Mouse (Mus musculus) kidney, embryonic 15.5 days (tissue): ENCODE measurements at regions not wholly inside any gene's neighbourhood (a gene's known extent, or its start where the extent isn't known, plus 50 kb on each side); places are given as distances from the start of the nearest gene placed in this dataset.

Source experiments
- ATAC-seq: fragments of 200-750 bp; cut with Nextera tagmentation; replicated peaks from 2 replicates; pipeline ENCODE4 v1.8.0; 2017; ENCODE audit warnings: moderate TSS enrichment; ENCODE audit not compliant: low FRiP score
- H3K27ac ChIP-seq: fragments of 300-500 bp; sonication (generic); 2 replicates; pipeline ENCODE4 v1.5.1; 2015; ENCODE audit warnings: mild to moderate bottlenecking, inconsistent platforms
- H3K27me3 ChIP-seq: fragments of 300-500 bp; sonication (generic); 2 replicates; pipeline ENCODE4 v1.6.1; 2015; ENCODE audit warnings: inconsistent platforms
- H3K36me3 ChIP-seq: fragments of 300-500 bp; sonication (generic); 2 replicates; pipeline ENCODE4 v1.6.1; 2015; ENCODE audit warnings: inconsistent platforms
- H3K4me1 ChIP-seq: fragments of 300-500 bp; sonication (generic); 2 replicates; pipeline ENCODE4 v1.6.1; 2015; ENCODE audit warnings: inconsistent platforms
- H3K4me2 ChIP-seq: fragments of 300-500 bp; sonication (generic); 2 replicates; pipeline ENCODE4 v1.6.1; 2015; ENCODE audit warnings: moderate library complexity, mild to moderate bottlenecking, inconsistent platforms
- H3K4me3 ChIP-seq: fragments of 300-500 bp; sonication (generic); replicated peaks from 2 replicates; pipeline ENCODE4 v1.5.1; 2015; ENCODE audit warnings: mild to moderate bottlenecking, inconsistent platforms
- H3K9ac ChIP-seq: fragments of 300-500 bp; sonication (generic); 2 replicates; pipeline ENCODE4 v1.6.1; 2015; ENCODE audit warnings: mild to moderate bottlenecking, inconsistent platforms
- H3K9me3 ChIP-seq: fragments of 300-500 bp; sonication (generic); replicated peaks from 2 replicates; pipeline ENCODE4 v1.6.1; 2016; ENCODE audit warnings: inconsistent platforms
- WGBS: fragments of 180-500 bp; shearing (Covaris S2); methylation state at CpG from one replicate; pipeline ENCODE4 v1.1.7; 2015; ENCODE audit warnings: mixed read lengths; 5-methylcytosine and 5-hydroxymethylcytosine counted together

DNA sequence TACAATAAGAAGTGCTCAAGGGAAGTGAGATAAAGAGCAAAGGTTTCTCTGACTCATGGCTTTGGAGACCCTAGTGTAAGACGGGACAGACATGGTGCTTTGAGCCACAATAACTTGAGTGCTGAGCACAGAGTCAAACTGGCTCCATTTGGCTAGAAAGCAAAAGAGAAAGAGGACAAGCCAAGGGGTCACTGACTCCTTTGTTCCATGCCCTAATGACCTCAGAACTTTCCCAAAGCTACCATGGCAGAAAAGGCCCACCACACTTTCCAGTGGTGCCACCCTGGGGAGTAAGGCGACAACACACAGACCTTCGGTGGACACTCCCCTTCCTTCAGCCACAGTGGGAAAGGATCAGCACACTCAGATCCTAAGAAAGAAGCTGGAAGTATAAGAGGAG is 186.8 kb downstream of the Gm10260 start:
- Histone ChIP-seq H3K4me1 (peaks cover 24% of the 10 kb centered on the region), H3K9ac (no peak overlapping the region), H3K4me2 (no peak overlapping the region), H3K27me3 (no peaks in the 10 kb centered on the region), H3K4me3 (no peak overlapping the region), H3K27ac (no peak overlapping the region), H3K36me3 (no peaks in the 10 kb centered on the region), H3K9me3 (no peaks in the 10 kb centered on the region)
- ATAC-seq, result no peak
- WGBS, result 70% methylated on average over 3 of the region's 3 CpGs

DNA sequence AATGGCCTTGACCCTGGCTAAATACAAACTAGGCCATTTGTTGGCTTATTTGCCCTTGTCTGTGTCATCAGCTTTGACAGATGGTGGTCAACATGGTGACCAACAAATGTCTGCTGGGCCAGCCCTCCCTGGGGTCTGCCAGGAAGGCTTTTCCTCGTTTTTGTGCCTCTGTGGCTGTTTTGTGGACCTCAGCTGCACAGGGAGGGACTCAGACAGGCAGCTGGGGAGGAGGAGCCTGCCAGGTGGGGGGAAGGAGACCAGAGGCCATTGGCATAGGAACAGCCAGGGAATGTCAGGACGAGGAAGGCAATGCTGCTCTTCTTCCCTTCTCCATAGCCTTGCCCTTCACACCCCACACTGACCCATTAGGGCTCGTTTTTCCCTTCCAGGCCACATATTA is 188.1 kb downstream of the Gm10260 start:
- no peak for ATAC-seq
- Histone ChIP-seq H3K4me1 (peaks cover 18% of the 10 kb centered on the region), H3K27ac (no peak overlapping the region), H3K4me3 (no peak overlapping the region), H3K36me3 (no peaks in the 10 kb centered on the region), H3K4me2 (no peak overlapping the region), H3K27me3 (no peaks in the 10 kb centered on the region), H3K9me3 (no peaks in the 10 kb centered on the region), H3K9ac (no peak overlapping the region)
- 69% methylated on average over 3 of the region's 3 CpGs for WGBS

DNA sequence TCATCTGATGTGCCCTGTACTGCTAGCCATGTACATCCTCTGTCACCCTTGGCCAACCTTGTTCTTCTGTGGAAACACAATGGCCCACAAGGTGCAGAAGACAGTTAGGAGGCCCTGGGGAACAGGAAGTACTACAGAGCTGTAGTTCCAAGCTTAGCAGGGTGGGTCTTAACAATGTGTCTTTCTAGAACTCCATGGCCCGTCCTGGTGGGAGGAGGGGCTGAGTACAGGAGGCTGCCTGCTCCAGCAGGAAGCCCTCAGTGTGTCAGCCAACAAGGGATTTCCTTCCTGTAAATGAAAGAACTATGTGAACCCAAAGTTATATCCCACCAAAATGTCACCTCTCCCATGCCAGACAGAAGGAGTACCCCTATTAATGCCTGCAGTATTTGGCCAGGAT is 190.4 kb downstream of the Gm10260 start:
- H3K9me3 ChIP-seq, result no peaks in the 10 kb centered on the region
- H3K4me1 ChIP-seq, result peaks cover 14% of the 10 kb centered on the region
- no peak overlapping the region for H3K4me2 ChIP-seq
- H3K27ac ChIP-seq, result no peak overlapping the region
- no peak overlapping the region for H3K9ac ChIP-seq
- no peak for ATAC-seq
- no peaks in the 10 kb centered on the region for H3K27me3 ChIP-seq
- 32% methylated on average over 1 of the region's 1 CpGs for whole genome bisulfite sequencing
- no peaks in the 10 kb centered on the region for H3K36me3 ChIP-seq
- H3K4me3 ChIP-seq, result no peak overlapping the region

DNA sequence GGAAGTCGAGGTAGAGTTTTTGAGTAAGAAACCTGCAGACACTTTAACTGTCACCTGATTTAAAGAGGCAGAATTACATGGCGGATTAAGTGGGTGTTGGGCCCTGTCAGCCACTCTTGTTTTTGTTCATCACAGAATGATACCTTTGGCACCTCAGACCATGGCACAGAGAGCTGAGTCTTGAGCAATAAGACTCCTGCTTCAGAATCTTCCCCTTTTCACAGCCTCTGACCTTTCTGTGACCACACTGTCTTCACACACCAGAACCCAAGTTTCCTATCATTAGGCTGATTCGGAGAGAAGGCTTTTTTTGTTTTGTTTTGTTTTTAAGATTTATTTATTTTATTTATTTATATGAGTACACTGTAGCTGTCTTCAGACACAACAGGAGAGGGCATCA is 192.8 kb downstream of the Gm10260 start:
- H3K9me3 ChIP-seq, result no peaks in the 10 kb centered on the region
- H3K27me3 ChIP-seq, result no peaks in the 10 kb centered on the region
- no peak overlapping the region for H3K4me2 ChIP-seq
- WGBS, result 72% methylated on average over 3 of the region's 3 CpGs
- H3K27ac ChIP-seq, result no peak overlapping the region
- no peaks in the 10 kb centered on the region for H3K36me3 ChIP-seq
- H3K4me3 ChIP-seq, result no peak overlapping the region
- H3K4me1 ChIP-seq, result 0 out of 2 replicates have a peak, but pooled peaks cover 5% of the 10 kb centered on the region
- ATAC-seq, result no peak
- H3K9ac ChIP-seq, result no peak overlapping the region

DNA sequence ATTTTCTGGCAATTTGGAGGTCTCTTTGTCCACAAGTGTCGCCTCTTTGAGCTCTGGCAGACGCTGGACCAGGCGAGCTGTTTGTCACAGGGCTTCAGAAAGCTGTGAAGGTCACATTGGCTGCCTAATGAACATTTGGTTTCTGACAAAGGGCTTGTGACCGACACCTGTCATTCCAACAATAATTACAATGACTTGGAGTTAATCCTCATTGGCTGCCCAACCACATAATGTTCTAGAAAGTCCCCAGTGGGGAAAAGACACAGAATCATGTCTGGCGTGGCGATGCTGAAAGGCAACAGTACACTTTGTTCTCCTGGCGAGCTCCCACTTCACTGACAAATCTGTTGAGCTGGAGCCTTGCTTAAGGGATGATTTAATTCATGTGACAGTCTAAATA is 194.4 kb downstream of the Gm10260 start:
- Histone ChIP-seq H3K4me2 (no peak overlapping the region), H3K4me3 (no peak overlapping the region)
- WGBS, result 54% methylated on average over 7 of the region's 7 CpGs

DNA sequence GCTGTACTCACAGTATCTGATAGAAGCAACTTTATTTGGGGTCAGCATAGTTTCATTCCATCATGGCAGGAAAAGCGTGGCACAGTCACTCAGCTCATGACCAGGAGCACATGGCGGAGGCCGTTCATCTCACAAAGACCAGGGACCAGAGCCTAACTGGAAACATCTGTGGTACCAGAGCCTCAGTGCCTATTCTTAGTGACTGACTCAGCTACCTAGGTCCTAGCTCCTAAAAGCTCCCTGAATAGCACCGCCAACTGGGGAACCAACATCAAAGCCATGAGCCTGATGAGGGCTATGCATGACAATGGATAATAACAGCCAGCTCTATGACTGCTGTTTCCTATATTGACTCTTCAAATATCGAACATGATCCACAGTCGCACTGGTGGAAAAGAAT is 198.2 kb downstream of the Gm10260 start:
- ATAC-seq, result no peak
- 0 out of 2 replicates have a peak, but pooled peaks cover 5% of the 10 kb centered on the region for H3K4me1 ChIP-seq

More for the DNA sequence above, 194.4 kb downstream of the Gm10260 start:
- H3K27me3 ChIP-seq, result no peaks in the 10 kb centered on the region
- 0 out of 2 replicates have a peak, but pooled peaks cover 5% of the 10 kb centered on the region for H3K4me1 ChIP-seq
- no peak for ATAC-seq
- H3K9me3 ChIP-seq, result no peaks in the 10 kb centered on the region
- 0 out of 2 replicates have a peak overlapping the region, but pooled peaks have one; percentile 41 for H3K27ac ChIP-seq
- no peak overlapping the region for H3K9ac ChIP-seq
- no peaks in the 10 kb centered on the region for H3K36me3 ChIP-seq

DNA sequence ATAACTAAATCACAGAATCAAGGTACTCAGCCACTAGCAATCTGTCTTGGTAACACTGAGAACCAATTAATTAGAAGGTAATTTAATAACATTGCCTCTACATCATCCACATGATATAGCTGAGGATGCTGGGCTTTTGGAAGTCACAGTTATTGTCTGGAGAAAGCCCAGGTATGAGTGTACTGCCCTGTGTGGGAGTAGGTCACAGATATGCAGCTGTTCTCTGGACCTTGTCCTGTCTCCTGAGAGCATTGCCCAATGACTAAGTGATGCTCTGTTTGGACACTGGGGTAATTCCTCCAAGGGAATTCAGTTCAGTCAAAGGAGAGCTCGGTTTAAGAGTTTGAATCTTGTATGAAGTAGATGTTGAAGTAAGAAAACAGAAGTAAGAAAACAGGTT is 199.6 kb downstream of the Gm10260 start:
- Histone ChIP-seq H3K9me3 (no peaks in the 10 kb centered on the region), H3K4me1 (0 out of 2 replicates have a peak, but pooled peaks cover under 1% of the 10 kb centered on the region), H3K4me2 (no peak overlapping the region), H3K27ac (no peak overlapping the region), H3K36me3 (no peaks in the 10 kb centered on the region), H3K4me3 (no peak overlapping the region), H3K27me3 (no peaks in the 10 kb centered on the region), H3K9ac (no peak overlapping the region)
- WGBS, result 58% methylated on average over 1 of the region's 1 CpGs
- no peak for ATAC-seq

More for the DNA sequence above, 198.2 kb downstream of the Gm10260 start:
- H3K36me3 ChIP-seq, result no peaks in the 10 kb centered on the region
- no peak overlapping the region for H3K4me3 ChIP-seq
- H3K27ac ChIP-seq, result no peak overlapping the region
- H3K9me3 ChIP-seq, result no peaks in the 10 kb centered on the region
- H3K4me2 ChIP-seq, result no peak overlapping the region
- no peaks in the 10 kb centered on the region for H3K27me3 ChIP-seq
- WGBS, result 81% methylated on average over 6 of the region's 6 CpGs
- H3K9ac ChIP-seq, result no peak overlapping the region

DNA sequence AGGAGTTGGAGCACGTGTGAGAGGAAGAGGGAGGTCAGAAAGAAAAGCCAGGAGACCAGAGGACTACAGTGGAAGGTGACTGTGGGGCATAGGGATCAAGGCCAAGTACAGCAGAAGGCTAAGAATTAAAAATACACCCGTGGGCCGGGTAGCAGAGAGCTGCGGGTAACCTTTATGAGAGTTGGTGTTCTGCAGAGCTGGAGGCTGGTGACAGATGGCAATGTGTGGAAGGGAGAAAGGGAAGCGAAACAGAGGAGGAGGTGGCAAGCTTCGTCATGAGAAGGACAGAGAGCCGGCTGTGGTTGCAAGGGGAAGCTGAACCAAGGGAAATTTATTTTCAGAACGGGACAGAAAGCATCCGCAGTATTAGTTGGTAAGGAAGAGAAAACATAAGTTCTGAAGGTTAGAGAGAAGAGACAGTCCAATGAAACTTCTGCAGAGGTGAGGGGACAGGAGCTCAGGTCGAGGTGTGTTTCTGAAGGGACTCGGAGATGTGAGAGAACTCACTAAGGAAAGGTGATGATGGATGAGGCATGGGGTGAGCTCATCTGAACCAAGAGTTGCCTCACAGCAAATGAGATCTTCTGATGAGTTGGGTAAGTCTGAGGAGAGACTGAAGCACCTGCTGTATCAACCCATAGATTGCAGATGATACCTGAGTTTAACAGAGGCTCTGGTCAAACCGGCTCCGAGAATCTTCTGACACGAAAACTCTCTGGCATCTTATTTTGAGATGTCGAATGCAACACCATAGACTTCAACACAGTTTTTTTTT is 200.6 kb downstream of the Gm10260 start:
- no peaks in the 10 kb centered on the region for H3K9me3 ChIP-seq
- 79% methylated on average over 15 of the region's 15 CpGs for WGBS
- no peak overlapping the region for H3K27ac ChIP-seq
- no peaks in the 10 kb centered on the region for H3K36me3 ChIP-seq
- H3K4me3 ChIP-seq, result no peak overlapping the region
- no peak for ATAC-seq
- no peaks in the 10 kb centered on the region for H3K4me1 ChIP-seq
- H3K9ac ChIP-seq, result no peak overlapping the region
- no peaks in the 10 kb centered on the region for H3K27me3 ChIP-seq
- H3K4me2 ChIP-seq, result no peak overlapping the region

DNA sequence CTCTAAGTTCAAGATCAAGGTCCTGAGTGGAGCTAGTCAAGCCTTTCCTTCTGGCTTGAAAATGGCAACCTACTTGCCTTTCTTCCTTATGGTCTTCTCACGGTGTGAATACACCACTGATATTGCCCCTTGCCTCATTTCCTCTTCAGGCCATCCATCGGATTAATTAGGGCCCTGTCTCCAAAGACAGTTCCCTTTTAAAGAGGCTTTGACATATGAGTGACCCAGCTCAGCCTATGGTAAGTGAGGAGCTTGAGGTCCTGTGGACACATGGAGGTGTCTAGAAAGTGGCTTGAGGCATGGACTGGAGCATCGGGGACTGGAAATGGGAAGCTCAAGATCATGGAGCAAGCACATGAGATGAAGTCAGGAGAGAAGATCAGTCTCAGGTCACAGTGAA is 201.5 kb downstream of the Gm10260 start:
- Histone ChIP-seq H3K27ac (no peak overlapping the region), H3K36me3 (no peaks in the 10 kb centered on the region), H3K4me2 (no peak overlapping the region), H3K9ac (no peak overlapping the region), H3K9me3 (no peaks in the 10 kb centered on the region), H3K4me3 (no peak overlapping the region), H3K27me3 (no peaks in the 10 kb centered on the region), H3K4me1 (no peaks in the 10 kb centered on the region)
- 85% methylated on average over 3 of the region's 3 CpGs for WGBS
- no peak for ATAC-seq

DNA sequence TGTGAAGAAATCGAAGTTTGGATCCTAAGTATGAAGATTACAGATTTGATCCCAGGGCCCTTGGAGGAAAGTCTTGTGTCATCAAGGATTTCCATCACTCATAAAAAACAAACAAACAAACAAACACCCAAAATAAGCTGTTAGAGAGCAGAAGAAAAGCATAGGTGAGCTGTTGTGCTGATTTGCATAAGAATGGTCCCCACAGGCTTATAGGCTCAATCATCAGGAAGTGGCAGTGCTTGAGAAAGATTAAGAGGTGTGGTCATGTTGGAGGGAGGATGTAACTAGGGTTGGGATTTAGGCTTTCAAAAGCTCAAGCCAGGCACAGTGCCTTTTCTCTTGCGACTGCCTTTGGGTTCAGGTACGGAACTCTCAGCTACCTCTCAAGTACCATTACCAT is 205.1 kb downstream of the Gm10260 start:
- H3K4me1 ChIP-seq, result no peaks in the 10 kb centered on the region
- ATAC-seq, result no peak
- H3K36me3 ChIP-seq, result no peaks in the 10 kb centered on the region
- no peaks in the 10 kb centered on the region for H3K27me3 ChIP-seq
- no peak overlapping the region for H3K4me3 ChIP-seq
- 89% methylated on average over 3 of the region's 3 CpGs for WGBS
- no peak overlapping the region for H3K4me2 ChIP-seq
- no peaks in the 10 kb centered on the region for H3K9me3 ChIP-seq
- no peak overlapping the region for H3K27ac ChIP-seq
- H3K9ac ChIP-seq, result no peak overlapping the region

DNA sequence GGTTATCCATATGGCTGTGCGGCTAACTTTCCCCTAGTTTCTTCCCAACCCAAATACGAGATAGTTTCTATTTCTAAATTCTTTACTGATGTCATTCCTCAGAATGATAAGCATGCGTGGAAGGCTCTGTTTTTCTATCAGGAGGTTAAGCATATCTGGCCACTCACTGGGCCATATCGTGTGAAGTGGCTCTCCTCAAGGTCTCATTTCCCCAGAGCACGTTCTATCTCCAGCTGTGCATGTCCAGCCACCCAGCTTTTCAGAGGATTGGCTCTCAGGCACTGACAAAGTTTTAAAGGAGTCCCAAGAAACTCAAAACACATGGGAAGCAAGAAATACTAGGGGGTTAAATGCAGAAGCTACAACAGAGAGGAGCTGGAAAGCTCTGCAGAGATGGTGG is 205.8 kb downstream of the Gm10260 start:
- no peak overlapping the region for H3K4me2 ChIP-seq
- H3K9ac ChIP-seq, result no peak overlapping the region
- H3K4me3 ChIP-seq, result no peak overlapping the region
- no peaks in the 10 kb centered on the region; the same call in 1 of the 2 replicates for H3K4me1 ChIP-seq
- no peak for ATAC-seq
- H3K27me3 ChIP-seq, result no peaks in the 10 kb centered on the region
- no peaks in the 10 kb centered on the region for H3K36me3 ChIP-seq
- H3K9me3 ChIP-seq, result no peaks in the 10 kb centered on the region
- WGBS, result 60% methylated on average over 5 of the region's 5 CpGs
- H3K27ac ChIP-seq, result no peak overlapping the region

DNA sequence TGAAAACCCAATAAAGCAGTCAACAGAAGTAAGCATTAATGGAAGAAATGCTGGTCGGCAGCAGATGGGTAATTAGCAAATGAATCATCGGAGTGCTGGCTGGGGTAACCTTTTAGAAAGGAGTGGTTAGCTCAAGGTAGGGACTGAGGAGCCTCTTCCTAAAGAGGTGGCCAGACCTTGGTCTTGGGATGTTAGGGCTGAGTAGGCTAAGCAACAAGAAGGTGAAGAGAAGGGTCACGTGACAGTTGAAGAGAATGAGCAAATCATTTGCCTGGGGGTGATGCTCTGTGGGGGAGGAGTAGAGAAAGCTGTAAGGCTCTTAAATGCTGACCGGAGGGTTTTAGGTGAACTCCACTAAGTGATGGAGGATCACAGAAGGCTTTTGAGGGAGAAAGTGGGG is 208.2 kb downstream of the Gm10260 start:
- no peak for ATAC-seq
- 63% methylated on average over 4 of the region's 4 CpGs for WGBS

DNA sequence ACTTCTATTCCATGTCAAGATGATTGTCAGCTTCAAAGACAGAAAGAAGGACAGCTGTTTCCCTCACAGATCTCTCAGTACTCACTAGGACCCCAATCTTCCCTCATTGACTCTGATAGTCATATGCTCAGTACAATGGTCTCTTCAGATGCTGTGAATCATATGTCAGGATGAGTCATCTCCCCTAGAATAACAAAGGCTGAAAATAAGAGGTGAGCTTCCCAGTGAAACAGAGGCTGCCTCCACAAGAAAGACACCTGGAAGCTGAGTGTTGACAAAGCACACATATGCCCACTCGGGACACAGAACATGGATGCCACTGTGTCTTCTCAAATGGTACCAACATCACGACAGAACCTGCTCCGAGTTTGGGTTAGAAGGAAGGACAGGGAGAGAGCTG is 209.6 kb downstream of the Gm10260 start:
- 92% methylated on average over 3 of the region's 3 CpGs for WGBS
- H3K36me3 ChIP-seq, result no peaks in the 10 kb centered on the region
- H3K4me3 ChIP-seq, result no peak overlapping the region
- H3K27me3 ChIP-seq, result no peaks in the 10 kb centered on the region
- no peak overlapping the region for H3K4me2 ChIP-seq
- no peak overlapping the region for H3K9ac ChIP-seq
- H3K9me3 ChIP-seq, result no peaks in the 10 kb centered on the region
- H3K27ac ChIP-seq, result no peak overlapping the region
- ATAC-seq, result no peak
- peaks cover 33% of the 10 kb centered on the region for H3K4me1 ChIP-seq

More for the DNA sequence above, 208.2 kb downstream of the Gm10260 start:
- H3K27ac ChIP-seq, result no peak overlapping the region
- no peak overlapping the region for H3K4me3 ChIP-seq
- H3K9me3 ChIP-seq, result no peaks in the 10 kb centered on the region
- H3K4me2 ChIP-seq, result no peak overlapping the region
- no peaks in the 10 kb centered on the region for H3K36me3 ChIP-seq
- H3K9ac ChIP-seq, result no peak overlapping the region
- H3K27me3 ChIP-seq, result no peaks in the 10 kb centered on the region
- peaks cover 23% of the 10 kb centered on the region for H3K4me1 ChIP-seq
